Mouse (Mus musculus): ENCODE measurements around the gene Eif2ak4. TPM values are rescaled to one million over a fixed set of nuclear protein-coding genes. Genes with fewer than 3 reads are reported as not detected.

Gene Eif2ak4
- polyA plus RNA-seq (2015; fragmentation: Nextera tagmentation; extraction: Ambion mirVana), result 9.0 and 9.5 TPM in 2 replicates

- peak within 1 kb of the TSS; percentile 88 for H3K27ac ChIP-seq (ENCODE audit: low read length)
- peak within 1 kb of the TSS; percentile 76 for H3K4me2 ChIP-seq (ENCODE audit: low read depth, low read length)
- H3K27me3 ChIP-seq (replicated peaks; ENCODE audit: control insufficient read depth, insufficient read depth, low read length), result no peaks in the 10 kb centered on the region
- no peaks in the 10 kb centered on the region for H3K36me3 ChIP-seq (ENCODE audit: control insufficient read depth, insufficient read depth, low read length)
- peak; percentile 99 for ATAC-seq
- H3K4me1 ChIP-seq (ENCODE audit: control insufficient read depth, insufficient read depth, low read length), result peaks cover 8% of the 10 kb centered on the region
- WGBS, result under 1% methylated on average over 61 of the region's 61 CpGs
- H3K9ac ChIP-seq (ENCODE audit: low read depth, low read length), result peak within 1 kb of the TSS; percentile 93
- peak within 1 kb of the TSS; percentile 86 for H3K4me3 ChIP-seq (ENCODE audit: low read length)
- no peaks in the 10 kb centered on the region for H3K9me3 ChIP-seq (ENCODE audit: control insufficient read depth, low read length)
Observed at GRCm38 (mm10) chr2:118388341-118389335, at the start of gene Eif2ak4. Gene Eif2ak4, plus strand, starts transcription at chr2:118388618.

- Histone ChIP-seq H3K27ac (ENCODE audit: low read length) (no peak overlapping the region), H3K4me2 (ENCODE audit: low read depth, low read length) (no peak overlapping the region), H3K9ac (ENCODE audit: low read depth, low read length) (no peak overlapping the region), H3K4me3 (ENCODE audit: low read length) (no peak overlapping the region), H3K36me3 (ENCODE audit: control insufficient read depth, insufficient read depth, low read length) (no peaks in the 10 kb centered on the region), H3K27me3 (replicated peaks; ENCODE audit: control insufficient read depth, insufficient read depth, low read length) (no peaks in the 10 kb centered on the region), H3K9me3 (ENCODE audit: control insufficient read depth, low read length) (no peaks in the 10 kb centered on the region), H3K4me1 (ENCODE audit: control insufficient read depth, insufficient read depth, low read length) (no peaks in the 10 kb centered on the region)
- no peak for ATAC-seq
- WGBS, result 85% methylated on average over 7 of the region's 7 CpGs
Observed at GRCm38 (mm10) chr2:118341295-118341694, 47.1 kb upstream of the Eif2ak4 start.

GRCm38 (mm10) chr2:118343897-118344296 is 44.5 kb upstream of the Eif2ak4 start:
- WGBS, result 54% methylated on average over 3 of the region's 3 CpGs
- Histone ChIP-seq H3K9ac (ENCODE audit: low read depth, low read length) (no peak overlapping the region), H3K4me1 (ENCODE audit: control insufficient read depth, insufficient read depth, low read length) (no peaks in the 10 kb centered on the region), H3K36me3 (ENCODE audit: control insufficient read depth, insufficient read depth, low read length) (no peaks in the 10 kb centered on the region), H3K27ac (ENCODE audit: low read length) (no peak overlapping the region), H3K27me3 (replicated peaks; ENCODE audit: control insufficient read depth, insufficient read depth, low read length) (no peaks in the 10 kb centered on the region), H3K4me2 (ENCODE audit: low read depth, low read length) (no peak overlapping the region), H3K9me3 (ENCODE audit: control insufficient read depth, low read length) (no peaks in the 10 kb centered on the region), H3K4me3 (ENCODE audit: low read length) (no peak overlapping the region)
- no peak for ATAC-seq

- Histone ChIP-seq H3K4me3 (ENCODE audit: low read length) (no peak overlapping the region), H3K36me3 (ENCODE audit: control insufficient read depth, insufficient read depth, low read length) (no peaks in the 10 kb centered on the region), H3K9me3 (ENCODE audit: control insufficient read depth, low read length) (no peaks in the 10 kb centered on the region), H3K9ac (ENCODE audit: low read depth, low read length) (no peak overlapping the region), H3K27me3 (replicated peaks; ENCODE audit: control insufficient read depth, insufficient read depth, low read length) (no peaks in the 10 kb centered on the region), H3K27ac (ENCODE audit: low read length) (no peak overlapping the region), H3K4me1 (ENCODE audit: control insufficient read depth, insufficient read depth, low read length) (no peaks in the 10 kb centered on the region), H3K4me2 (ENCODE audit: low read depth, low read length) (no peak overlapping the region)
- no peak for ATAC-seq
- WGBS, result 60% methylated on average over 1 of the region's 1 CpGs
Observed at GRCm38 (mm10) chr2:118345535-118345934, 42.9 kb upstream of the Eif2ak4 start.

GRCm38 (mm10) chr2:118353498-118353897 is 34.9 kb upstream of the Eif2ak4 start:
- H3K27me3 ChIP-seq (replicated peaks; ENCODE audit: control insufficient read depth, insufficient read depth, low read length), result no peaks in the 10 kb centered on the region
- H3K4me1 ChIP-seq (ENCODE audit: control insufficient read depth, insufficient read depth, low read length), result no peaks in the 10 kb centered on the region
- no peak overlapping the region for H3K4me2 ChIP-seq (ENCODE audit: low read depth, low read length)
- no peak overlapping the region for H3K27ac ChIP-seq (ENCODE audit: low read length)
- WGBS, result 35% methylated on average over 4 of the region's 4 CpGs
- no peaks in the 10 kb centered on the region for H3K9me3 ChIP-seq (ENCODE audit: control insufficient read depth, low read length)
- no peak for ATAC-seq
- no peak overlapping the region for H3K4me3 ChIP-seq (ENCODE audit: low read length)
- no peaks in the 10 kb centered on the region for H3K36me3 ChIP-seq (ENCODE audit: control insufficient read depth, insufficient read depth, low read length)
- H3K9ac ChIP-seq (ENCODE audit: low read depth, low read length), result no peak overlapping the region

- Histone ChIP-seq H3K9me3 (ENCODE audit: control insufficient read depth, low read length) (no peaks in the 10 kb centered on the region), H3K27ac (ENCODE audit: low read length) (no peak overlapping the region), H3K4me2 (ENCODE audit: low read depth, low read length) (no peak overlapping the region), H3K36me3 (ENCODE audit: control insufficient read depth, insufficient read depth, low read length) (no peaks in the 10 kb centered on the region), H3K4me3 (ENCODE audit: low read length) (no peak overlapping the region), H3K27me3 (replicated peaks; ENCODE audit: control insufficient read depth, insufficient read depth, low read length) (no peaks in the 10 kb centered on the region), H3K9ac (ENCODE audit: low read depth, low read length) (no peak overlapping the region), H3K4me1 (ENCODE audit: control insufficient read depth, insufficient read depth, low read length) (no peaks in the 10 kb centered on the region)
- 63% methylated on average over 4 of the region's 4 CpGs for WGBS
- ATAC-seq, result no peak
Observed at GRCm38 (mm10) chr2:118353916-118354403, 34.5 kb upstream of the Eif2ak4 start.

GRCm38 (mm10) chr2:118355138-118355719 is 33.2 kb upstream of the Eif2ak4 start:
- no peak overlapping the region for H3K27ac ChIP-seq (ENCODE audit: low read length)
- no peak overlapping the region for H3K9ac ChIP-seq (ENCODE audit: low read depth, low read length)
- H3K4me3 ChIP-seq (ENCODE audit: low read length), result no peak overlapping the region
- WGBS, result 78% methylated on average over 6 of the region's 6 CpGs
- no peaks in the 10 kb centered on the region for H3K27me3 ChIP-seq (replicated peaks; ENCODE audit: control insufficient read depth, insufficient read depth, low read length)
- H3K36me3 ChIP-seq (ENCODE audit: control insufficient read depth, insufficient read depth, low read length), result no peaks in the 10 kb centered on the region
- H3K4me1 ChIP-seq (ENCODE audit: control insufficient read depth, insufficient read depth, low read length), result no peaks in the 10 kb centered on the region
- no peak for ATAC-seq
- no peak overlapping the region for H3K4me2 ChIP-seq (ENCODE audit: low read depth, low read length)
- no peaks in the 10 kb centered on the region for H3K9me3 ChIP-seq (ENCODE audit: control insufficient read depth, low read length)

- Histone ChIP-seq H3K4me3 (ENCODE audit: low read length) (no peak overlapping the region), H3K4me2 (ENCODE audit: low read depth, low read length) (no peak overlapping the region), H3K36me3 (ENCODE audit: control insufficient read depth, insufficient read depth, low read length) (no peaks in the 10 kb centered on the region), H3K9me3 (ENCODE audit: control insufficient read depth, low read length) (no peaks in the 10 kb centered on the region), H3K27me3 (replicated peaks; ENCODE audit: control insufficient read depth, insufficient read depth, low read length) (peaks cover 14% of the 10 kb centered on the region), H3K4me1 (ENCODE audit: control insufficient read depth, insufficient read depth, low read length) (peaks cover 18% of the 10 kb centered on the region), H3K9ac (ENCODE audit: low read depth, low read length) (no peak overlapping the region), H3K27ac (ENCODE audit: low read length) (no peak overlapping the region)
- no peak for ATAC-seq
- 47% methylated on average over 1 of the region's 1 CpGs for WGBS
Observed at GRCm38 (mm10) chr2:118371841-118372240, 16.6 kb upstream of the Eif2ak4 start.

GRCm38 (mm10) chr2:118372561-118372900 is 15.9 kb upstream of the Eif2ak4 start:
- peak overlapping the region; percentile 67 for H3K9ac ChIP-seq (ENCODE audit: low read depth, low read length)

More at GRCm38 (mm10) chr2:118372561-118372900, 15.9 kb upstream of the Eif2ak4 start:
- no peaks in the 10 kb centered on the region for H3K9me3 ChIP-seq (ENCODE audit: control insufficient read depth, low read length)
- WGBS, result 6% methylated on average over 11 of the region's 11 CpGs
- no peaks in the 10 kb centered on the region for H3K36me3 ChIP-seq (ENCODE audit: control insufficient read depth, insufficient read depth, low read length)
- peak overlapping the region; percentile 59 for H3K4me3 ChIP-seq (ENCODE audit: low read length)
- H3K4me2 ChIP-seq (ENCODE audit: low read depth, low read length), result peak overlapping the region; percentile 100
- no peak overlapping the region for H3K27ac ChIP-seq (ENCODE audit: low read length)
- peaks cover 14% of the 10 kb centered on the region for H3K27me3 ChIP-seq (replicated peaks; ENCODE audit: control insufficient read depth, insufficient read depth, low read length)
- ATAC-seq, result 0 out of 2 replicates have a peak, but pooled peaks have one; percentile 10
- H3K4me1 ChIP-seq (ENCODE audit: control insufficient read depth, insufficient read depth, low read length), result peaks cover 18% of the 10 kb centered on the region
